Mouse (Mus musculus) urinary bladder, adult 2 months (tissue): Measurements from ENCODE around the gene Asap2. TPM values are rescaled to one million over a fixed set of nuclear protein-coding genes. Genes with fewer than 3 reads are reported as not detected.

ENCODE experiments used
- DNase-seq: peaks from one replicate; pipeline ENCODE4 v3.0.0; 2022; ENCODE audit warnings: low spot score
- polyA plus RNA-seq: library from polyadenylated mRNA; depleted of rRNA; stranded (reverse); fragments of >200 nt; gene quantifications from 2 replicates; pipeline ENCODE4 v1.2.3, GENCODE M21; 2012

Gene Asap2
- polyA plus RNA-seq, 1 experiment = 28.0 TPM

- no peak for DNase-seq
These were observed 219.0 kb downstream of the Asap2 start for GRCm38 (mm10) chr12:21209273-21209672.

DNA sequence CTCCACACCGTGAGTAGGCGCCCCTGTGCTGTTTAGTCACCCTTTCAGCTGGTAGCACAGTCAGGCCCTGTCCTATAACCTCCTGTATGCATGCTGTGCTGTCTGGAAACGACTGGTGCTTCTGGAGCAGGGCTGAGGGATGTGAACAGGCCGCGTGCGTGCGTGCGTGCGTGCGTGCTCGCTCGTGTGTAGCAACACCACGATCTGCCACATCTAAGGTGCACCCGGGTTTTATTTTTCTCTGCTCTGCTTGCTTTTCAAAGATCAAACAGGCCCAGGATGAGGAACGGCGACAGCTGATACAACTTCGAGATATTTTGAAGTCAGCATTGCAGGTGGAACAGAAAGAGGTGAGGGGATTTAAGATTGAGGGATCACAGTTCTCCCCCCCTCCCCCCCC, 222.6 kb downstream of the Asap2 start:
- no peak for DNase-seq

DNA sequence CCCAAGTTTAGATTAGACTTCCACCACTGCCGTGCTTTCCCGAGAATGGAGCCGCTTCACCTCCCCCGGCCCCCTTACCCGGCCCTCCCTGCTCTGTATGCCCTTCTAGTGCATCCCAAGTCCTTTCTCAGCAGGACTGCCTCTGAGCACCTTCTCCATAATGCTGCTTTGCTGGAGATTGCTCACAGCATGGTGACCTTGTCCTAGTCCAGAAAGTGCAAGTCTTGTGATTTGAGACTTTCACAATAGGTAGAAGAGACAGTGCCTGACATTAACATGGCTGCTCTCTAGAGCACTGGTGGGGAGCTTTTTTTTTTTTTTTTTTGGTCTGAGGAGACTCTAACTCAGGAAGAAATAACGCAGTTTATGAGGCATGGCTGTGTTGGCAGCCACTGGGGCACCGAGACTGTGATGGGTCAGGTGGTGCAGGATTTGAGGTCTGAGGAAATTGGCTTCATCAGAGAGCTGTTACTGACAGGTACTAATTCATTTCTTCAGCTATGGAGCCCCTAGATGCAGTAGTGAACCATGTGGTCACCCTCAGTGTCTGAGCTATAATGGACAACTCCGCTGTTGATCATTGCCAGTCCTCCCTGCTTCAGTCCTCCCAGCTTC, 224.4 kb downstream of the Asap2 start:
- no peak for DNase-seq

DNA sequence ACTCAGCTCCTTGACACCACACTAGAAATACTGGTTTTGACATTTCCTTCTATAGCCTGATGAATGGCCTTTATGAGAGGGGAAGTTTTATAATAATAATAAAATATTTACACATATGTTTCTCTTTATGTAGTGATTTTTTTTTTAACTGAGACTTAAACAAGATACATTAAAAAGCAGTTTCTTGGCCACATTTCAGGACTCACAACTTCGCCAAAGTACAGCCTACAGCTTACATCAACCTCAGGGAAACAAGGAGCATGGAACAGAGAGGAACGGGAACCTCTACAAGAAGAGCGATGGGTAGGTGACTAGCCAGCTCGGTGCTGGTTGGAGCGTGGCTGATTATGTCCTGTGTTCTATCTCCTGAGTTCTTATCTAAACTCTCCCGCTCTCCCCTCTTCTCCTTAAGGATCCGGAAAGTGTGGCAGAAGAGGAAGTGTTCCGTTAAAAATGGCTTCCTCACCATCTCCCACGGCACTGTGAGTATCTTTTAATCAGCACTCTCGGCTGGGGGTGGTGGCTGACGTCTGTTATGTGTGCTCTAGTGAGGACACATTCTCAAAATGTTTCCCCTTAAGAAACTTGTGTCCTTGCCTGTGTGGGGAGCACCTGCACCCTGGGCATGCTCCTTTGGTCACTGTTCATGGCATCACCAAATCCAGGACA, 227.7 kb downstream of the Asap2 start:
- DNase-seq = no peak

DNA sequence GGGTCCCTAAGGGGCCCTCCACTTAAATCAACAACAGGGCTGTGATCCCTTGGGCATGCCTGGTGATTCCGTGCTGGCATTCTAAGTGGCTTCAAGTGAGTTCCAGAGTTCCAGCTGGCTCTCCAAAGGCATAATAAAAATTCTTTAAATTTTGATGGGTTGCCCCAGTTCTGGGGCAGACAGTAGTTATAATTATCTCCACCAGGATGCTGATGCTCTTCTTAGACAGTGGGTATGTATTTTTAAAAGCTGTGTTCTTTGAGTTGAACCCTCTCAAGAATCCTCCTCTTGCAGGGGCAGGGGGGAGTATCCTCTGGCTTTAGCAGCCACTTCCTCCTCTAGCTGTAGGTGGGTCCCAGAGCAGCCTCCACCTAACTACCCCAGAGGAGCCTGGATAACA, 230.3 kb downstream of the Asap2 start:
- DNase-seq = no peak

- no peak for DNase-seq
These were observed 233.7 kb downstream of the Asap2 start for GRCm38 (mm10) chr12:21223923-21224322.

DNA sequence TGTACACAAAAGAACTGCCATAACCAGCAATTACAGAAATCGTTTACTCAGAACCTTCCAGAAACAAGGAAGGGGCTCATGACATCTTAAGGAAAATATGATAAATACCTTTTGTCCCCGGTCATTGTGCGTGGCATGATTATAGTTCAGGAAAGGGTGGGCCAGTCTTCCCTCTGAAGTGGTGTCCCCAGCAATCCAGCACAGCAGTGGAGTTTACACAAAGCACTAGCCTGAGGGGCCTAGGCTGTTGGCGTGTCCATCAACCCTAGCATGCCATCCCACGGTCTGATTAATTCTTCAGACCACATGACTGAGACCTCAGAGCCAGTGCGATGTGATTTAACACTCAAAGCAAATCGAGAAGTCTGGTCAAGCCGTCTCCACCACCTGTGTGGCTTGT, 235.1 kb downstream of the Asap2 start:
- no peak for DNase-seq

DNA sequence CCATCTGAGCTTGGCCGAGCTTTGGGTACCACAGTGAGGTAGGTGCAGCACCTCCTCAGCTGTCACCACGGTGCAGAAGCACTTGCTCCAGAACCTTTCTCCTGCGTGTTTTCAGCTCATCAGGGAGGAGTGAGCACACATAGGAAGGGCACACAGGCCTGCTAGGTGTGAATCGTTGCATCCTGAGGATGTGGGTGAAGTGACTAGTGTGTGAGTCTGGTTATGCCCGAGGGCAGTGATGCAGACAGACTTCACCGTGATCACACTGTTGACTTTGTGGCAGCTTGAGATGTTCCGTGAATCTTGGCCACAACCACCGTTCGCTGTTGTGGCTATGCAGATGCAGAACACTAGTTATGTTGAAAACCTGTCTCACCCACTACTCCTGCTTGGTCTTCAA, 236.1 kb downstream of the Asap2 start:
- DNase-seq = no peak

- peak; percentile 50 for DNase-seq
These were observed 237.1 kb downstream of the Asap2 start for GRCm38 (mm10) chr12:21227076-21227980.

DNA sequence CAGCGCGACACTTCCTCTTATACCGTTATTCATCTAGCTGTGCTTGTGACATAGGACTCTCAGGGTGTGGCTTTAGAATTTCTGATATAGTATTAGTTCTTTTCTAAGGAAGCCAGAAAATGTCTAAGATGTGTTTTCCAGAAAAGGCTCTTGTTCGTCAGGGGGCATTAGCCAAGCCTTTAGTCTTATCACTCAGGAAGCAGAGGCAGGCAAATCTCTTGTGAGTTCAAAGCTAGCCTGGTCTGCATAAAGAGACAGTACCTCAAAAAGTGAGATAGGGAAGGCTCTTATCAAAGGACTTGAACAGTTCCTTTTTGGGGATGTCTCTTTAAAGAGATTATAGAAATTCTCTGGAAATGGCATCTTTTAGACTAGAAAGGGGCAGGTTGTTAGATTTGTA, 238.4 kb downstream of the Asap2 start:
- DNase-seq = no peak

- DNase-seq = no peak
These were observed 239.0 kb downstream of the Asap2 start for GRCm38 (mm10) chr12:21229076-21229918.

- DNase-seq = no peak
These were observed 243.5 kb downstream of the Asap2 start for GRCm38 (mm10) chr12:21233727-21234126.

DNA sequence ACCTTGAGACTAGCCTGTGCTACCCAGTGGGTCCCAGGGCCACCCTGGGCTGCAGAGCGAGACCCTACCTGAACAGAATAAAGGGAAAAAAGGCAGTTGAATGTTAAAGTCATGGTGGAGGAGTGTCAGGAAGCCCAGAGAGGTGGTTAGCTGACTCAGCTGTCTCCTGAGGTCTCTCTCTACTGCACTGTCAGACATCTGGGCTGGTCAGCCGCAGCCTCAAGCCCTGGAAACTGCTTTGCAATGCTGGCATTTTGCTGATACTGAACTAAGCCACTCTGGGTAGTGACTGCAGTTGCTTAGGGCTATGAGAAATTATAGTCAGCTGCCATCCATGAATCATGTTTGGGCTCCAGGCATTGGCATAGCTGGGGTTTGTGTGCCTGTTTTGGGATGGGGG, 244.3 kb downstream of the Asap2 start:
- DNase-seq = no peak

- no peak for DNase-seq
These were observed 251.7 kb downstream of the Asap2 start for GRCm38 (mm10) chr12:21241965-21242364.

GRCm38 (mm10) chr12:21244375-21244960, 254.2 kb downstream of the Asap2 start:
- DNase-seq = no peak

- no peak for DNase-seq
These were observed 257.6 kb downstream of the Asap2 start for GRCm38 (mm10) chr12:21247711-21248392.

- no peak for DNase-seq
These were observed 270.4 kb downstream of the Asap2 start for GRCm38 (mm10) chr12:21260494-21261256.

- DNase-seq = no peak
These were observed 271.3 kb downstream of the Asap2 start for GRCm38 (mm10) chr12:21261521-21261920.

- no peak for DNase-seq
These were observed 273.0 kb downstream of the Asap2 start for GRCm38 (mm10) chr12:21263256-21263655.

DNA sequence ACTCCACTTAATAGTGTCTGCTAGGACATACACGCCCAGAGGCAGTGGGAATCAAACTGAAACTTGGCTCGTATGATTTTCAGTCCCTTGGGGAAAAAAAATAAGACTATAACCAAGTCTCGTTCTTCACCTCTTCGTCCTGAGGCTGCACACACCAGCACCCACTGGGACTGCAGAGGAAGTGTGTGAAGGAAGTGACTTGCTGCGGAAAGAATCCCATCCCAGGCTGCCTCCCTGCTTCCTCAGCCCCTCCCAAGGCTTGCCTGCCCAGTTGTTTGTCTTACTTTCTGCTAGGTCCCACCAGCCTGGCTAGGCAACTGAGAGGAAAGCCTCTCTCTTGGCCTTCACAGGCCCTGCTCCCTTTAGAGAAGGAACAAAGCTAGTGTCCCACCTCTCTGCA, 274.0 kb downstream of the Asap2 start:
- no peak for DNase-seq
